Mouse (Mus musculus): ENCODE measurements at regions not wholly inside any gene's neighbourhood (a gene's known extent, or its start where the extent isn't known, plus 50 kb on each side); places are given as distances from the start of the nearest gene placed in this dataset.

GRCm38 (mm10) chr16:90666271-90666986, 60.8 kb downstream of the Mis18a start:
- Histone ChIP-seq H3K4me1 (ENCODE audit: control insufficient read depth, insufficient read depth, low read length) (no peaks in the 10 kb centered on the region), H3K9me3 (replicated peaks; ENCODE audit: control insufficient read depth, low read length) (no peaks in the 10 kb centered on the region), H3K9ac (ENCODE audit: low read length) (no peak overlapping the region), H3K27me3 (ENCODE audit: control insufficient read depth, insufficient read depth, low read length) (no peaks in the 10 kb centered on the region), H3K4me3 (replicated peaks; ENCODE audit: low read length) (no peak overlapping the region), H3K36me3 (ENCODE audit: control insufficient read depth, insufficient read depth, low read length) (no peaks in the 10 kb centered on the region), H3K4me2 (ENCODE audit: low read depth, low read length) (no peak overlapping the region), H3K27ac (ENCODE audit: low read length) (no peak overlapping the region)
- 91% methylated on average over 11 of the region's 11 CpGs for WGBS
- no peak for ATAC-seq (ENCODE audit: insufficient read depth, low FRiP score)

GRCm38 (mm10) chr16:90664086-90664485, 63.1 kb downstream of the Mis18a start:
- ATAC-seq (ENCODE audit: insufficient read depth, low FRiP score), result no peak
- no peaks in the 10 kb centered on the region for H3K9me3 ChIP-seq (replicated peaks; ENCODE audit: control insufficient read depth, low read length)
- no peaks in the 10 kb centered on the region for H3K4me1 ChIP-seq (ENCODE audit: control insufficient read depth, insufficient read depth, low read length)

DNA sequence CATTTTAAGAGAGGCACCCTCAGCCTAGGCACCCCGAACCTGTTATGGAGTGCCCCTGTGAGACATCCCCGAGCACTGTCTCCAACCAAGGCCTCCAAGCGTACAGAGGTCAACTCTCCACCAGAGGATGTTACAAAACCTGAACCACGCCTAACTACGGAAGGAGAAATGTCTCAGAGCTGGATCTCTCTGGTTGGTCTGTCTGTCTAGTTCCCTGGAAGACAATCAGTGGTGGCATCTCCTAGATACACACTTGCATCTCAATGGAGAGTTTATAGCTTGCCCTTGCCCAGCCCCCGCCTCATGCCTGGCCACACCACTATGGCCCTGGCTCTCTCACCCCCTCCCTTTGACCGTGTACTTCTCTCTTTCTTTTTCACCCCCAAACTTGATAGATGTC, 69.2 kb downstream of the Mis18a start:
- Histone ChIP-seq H3K27me3 (ENCODE audit: control insufficient read depth, insufficient read depth, low read length) (no peaks in the 10 kb centered on the region), H3K36me3 (ENCODE audit: control insufficient read depth, insufficient read depth, low read length) (no peaks in the 10 kb centered on the region), H3K27ac (ENCODE audit: low read length) (no peak overlapping the region), H3K9ac (ENCODE audit: low read length) (no peak overlapping the region), H3K9me3 (replicated peaks; ENCODE audit: control insufficient read depth, low read length) (no peaks in the 10 kb centered on the region), H3K4me2 (ENCODE audit: low read depth, low read length) (no peak overlapping the region), H3K4me1 (ENCODE audit: control insufficient read depth, insufficient read depth, low read length) (no peaks in the 10 kb centered on the region), H3K4me3 (replicated peaks; ENCODE audit: low read length) (no peak overlapping the region)
- ATAC-seq (ENCODE audit: insufficient read depth, low FRiP score), result no peak
- 89% methylated on average over 7 of the region's 7 CpGs for WGBS

More at GRCm38 (mm10) chr16:90664086-90664485, 63.1 kb downstream of the Mis18a start:
- Histone ChIP-seq H3K4me2 (ENCODE audit: low read depth, low read length) (no peak overlapping the region), H3K36me3 (ENCODE audit: control insufficient read depth, insufficient read depth, low read length) (no peaks in the 10 kb centered on the region), H3K27me3 (ENCODE audit: control insufficient read depth, insufficient read depth, low read length) (no peaks in the 10 kb centered on the region), H3K27ac (ENCODE audit: low read length) (no peak overlapping the region), H3K4me3 (replicated peaks; ENCODE audit: low read length) (no peak overlapping the region), H3K9ac (ENCODE audit: low read length) (no peak overlapping the region)
- 54% methylated on average over 9 of the region's 9 CpGs for WGBS

- ATAC-seq (ENCODE audit: insufficient read depth, low FRiP score), result no peak
- H3K9ac ChIP-seq (ENCODE audit: low read length), result no peak overlapping the region
- no peak overlapping the region for H3K4me3 ChIP-seq (replicated peaks; ENCODE audit: low read length)
- no peak overlapping the region for H3K27ac ChIP-seq (ENCODE audit: low read length)
- H3K27me3 ChIP-seq (ENCODE audit: control insufficient read depth, insufficient read depth, low read length), result no peaks in the 10 kb centered on the region
- H3K4me2 ChIP-seq (ENCODE audit: low read depth, low read length), result no peak overlapping the region
- H3K36me3 ChIP-seq (ENCODE audit: control insufficient read depth, insufficient read depth, low read length), result no peaks in the 10 kb centered on the region
- 62% methylated on average over 9 of the region's 9 CpGs for WGBS
- no peaks in the 10 kb centered on the region for H3K4me1 ChIP-seq (ENCODE audit: control insufficient read depth, insufficient read depth, low read length)
- no peaks in the 10 kb centered on the region for H3K9me3 ChIP-seq (replicated peaks; ENCODE audit: control insufficient read depth, low read length)
Observed at GRCm38 (mm10) chr16:90657027-90657426, 70.2 kb downstream of the Mis18a start.

GRCm38 (mm10) chr16:90656571-90657011, 70.6 kb downstream of the Mis18a start:
- Histone ChIP-seq H3K4me3 (replicated peaks; ENCODE audit: low read length) (no peak overlapping the region), H3K4me2 (ENCODE audit: low read depth, low read length) (no peak overlapping the region), H3K36me3 (ENCODE audit: control insufficient read depth, insufficient read depth, low read length) (no peaks in the 10 kb centered on the region), H3K4me1 (ENCODE audit: control insufficient read depth, insufficient read depth, low read length) (no peaks in the 10 kb centered on the region), H3K27ac (ENCODE audit: low read length) (no peak overlapping the region), H3K27me3 (ENCODE audit: control insufficient read depth, insufficient read depth, low read length) (no peaks in the 10 kb centered on the region), H3K9me3 (replicated peaks; ENCODE audit: control insufficient read depth, low read length) (no peaks in the 10 kb centered on the region), H3K9ac (ENCODE audit: low read length) (0 out of 2 replicates have a peak overlapping the region, but pooled peaks have one; percentile 3)
- 35% methylated on average over 16 of the region's 16 CpGs for WGBS
- ATAC-seq (ENCODE audit: insufficient read depth, low FRiP score), result no peak

- H3K27me3 ChIP-seq (ENCODE audit: control insufficient read depth, insufficient read depth, low read length), result no peaks in the 10 kb centered on the region
- H3K4me2 ChIP-seq (ENCODE audit: low read depth, low read length), result no peak overlapping the region
- H3K9me3 ChIP-seq (replicated peaks; ENCODE audit: control insufficient read depth, low read length), result no peaks in the 10 kb centered on the region
- WGBS, result 92% methylated on average over 5 of the region's 5 CpGs
- no peaks in the 10 kb centered on the region for H3K36me3 ChIP-seq (ENCODE audit: control insufficient read depth, insufficient read depth, low read length)
- no peaks in the 10 kb centered on the region for H3K4me1 ChIP-seq (ENCODE audit: control insufficient read depth, insufficient read depth, low read length)
- no peak overlapping the region for H3K9ac ChIP-seq (ENCODE audit: low read length)
- no peak overlapping the region for H3K27ac ChIP-seq (ENCODE audit: low read length)
- ATAC-seq (ENCODE audit: insufficient read depth, low FRiP score), result no peak
- no peak overlapping the region for H3K4me3 ChIP-seq (replicated peaks; ENCODE audit: low read length)
Observed at GRCm38 (mm10) chr16:90654853-90655252, 72.4 kb downstream of the Mis18a start.

DNA sequence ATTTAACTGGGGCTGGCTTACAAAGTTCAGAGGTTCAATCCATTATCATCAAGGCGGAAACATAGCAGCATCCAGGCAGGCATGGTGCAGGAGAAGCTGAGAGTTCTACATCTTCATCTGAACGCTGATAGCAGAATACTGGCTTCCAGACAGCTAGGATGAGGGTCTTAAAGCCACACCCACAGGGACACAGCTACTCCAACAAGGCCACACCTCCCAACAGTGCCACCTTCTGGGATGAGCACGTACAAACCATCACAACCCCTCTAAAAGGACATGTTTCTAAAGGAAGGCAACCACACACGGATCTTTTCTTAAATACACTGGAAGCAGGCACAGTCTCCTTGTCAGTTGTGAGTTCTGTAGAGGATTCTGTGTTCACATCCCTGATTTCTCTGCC, 74.4 kb downstream of the Mis18a start:
- H3K9me3 ChIP-seq (replicated peaks; ENCODE audit: control insufficient read depth, low read length), result no peaks in the 10 kb centered on the region
- ATAC-seq (ENCODE audit: insufficient read depth, low FRiP score), result no peak
- H3K27me3 ChIP-seq (ENCODE audit: control insufficient read depth, insufficient read depth, low read length), result no peaks in the 10 kb centered on the region
- no peaks in the 10 kb centered on the region for H3K4me1 ChIP-seq (ENCODE audit: control insufficient read depth, insufficient read depth, low read length)
- no peak overlapping the region for H3K4me2 ChIP-seq (ENCODE audit: low read depth, low read length)
- H3K4me3 ChIP-seq (replicated peaks; ENCODE audit: low read length), result no peak overlapping the region
- WGBS, result 54% methylated on average over 4 of the region's 4 CpGs
- no peak overlapping the region for H3K27ac ChIP-seq (ENCODE audit: low read length)
- no peaks in the 10 kb centered on the region for H3K36me3 ChIP-seq (ENCODE audit: control insufficient read depth, insufficient read depth, low read length)
- no peak overlapping the region for H3K9ac ChIP-seq (ENCODE audit: low read length)

DNA sequence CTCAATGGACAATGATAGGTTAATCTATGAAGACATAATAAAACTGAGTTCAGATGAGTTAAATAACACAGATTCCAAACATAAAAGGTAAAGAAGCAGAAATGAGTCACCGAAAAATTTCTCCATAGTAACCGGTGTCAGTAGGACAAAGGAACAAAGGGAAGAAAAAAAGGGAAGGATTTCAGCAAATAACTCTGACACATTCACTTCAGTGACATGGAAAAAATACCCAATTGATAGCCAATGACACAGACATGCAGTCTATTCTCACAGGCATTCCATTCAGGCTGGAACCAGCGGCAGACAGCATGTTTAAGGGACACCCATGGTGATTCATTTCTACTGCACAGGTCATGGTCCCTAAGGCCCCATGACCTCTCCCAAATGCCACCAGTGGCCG, 79.0 kb downstream of the Mis18a start:
- H3K9ac ChIP-seq (ENCODE audit: low read length), result no peak overlapping the region
- no peak overlapping the region for H3K27ac ChIP-seq (ENCODE audit: low read length)
- H3K9me3 ChIP-seq (replicated peaks; ENCODE audit: control insufficient read depth, low read length), result no peaks in the 10 kb centered on the region
- no peaks in the 10 kb centered on the region for H3K27me3 ChIP-seq (ENCODE audit: control insufficient read depth, insufficient read depth, low read length)
- WGBS, result 74% methylated on average over 4 of the region's 4 CpGs
- no peak overlapping the region for H3K4me2 ChIP-seq (ENCODE audit: low read depth, low read length)
- no peak for ATAC-seq (ENCODE audit: insufficient read depth, low FRiP score)
- H3K4me1 ChIP-seq (ENCODE audit: control insufficient read depth, insufficient read depth, low read length), result no peaks in the 10 kb centered on the region
- no peaks in the 10 kb centered on the region for H3K36me3 ChIP-seq (ENCODE audit: control insufficient read depth, insufficient read depth, low read length)
- no peak overlapping the region for H3K4me3 ChIP-seq (replicated peaks; ENCODE audit: low read length)

GRCm38 (mm10) chr16:90642671-90643070, 84.5 kb downstream of the Mis18a start:
- no peak for ATAC-seq (ENCODE audit: insufficient read depth, low FRiP score)
- H3K27me3 ChIP-seq (ENCODE audit: control insufficient read depth, insufficient read depth, low read length), result no peaks in the 10 kb centered on the region
- no peak overlapping the region for H3K9ac ChIP-seq (ENCODE audit: low read length)
- no peaks in the 10 kb centered on the region for H3K9me3 ChIP-seq (replicated peaks; ENCODE audit: control insufficient read depth, low read length)
- no peak overlapping the region for H3K4me3 ChIP-seq (replicated peaks; ENCODE audit: low read length)
- no peaks in the 10 kb centered on the region for H3K36me3 ChIP-seq (ENCODE audit: control insufficient read depth, insufficient read depth, low read length)
- 84% methylated on average over 6 of the region's 6 CpGs for WGBS
- H3K4me2 ChIP-seq (ENCODE audit: low read depth, low read length), result no peak overlapping the region
- H3K4me1 ChIP-seq (ENCODE audit: control insufficient read depth, insufficient read depth, low read length), result no peaks in the 10 kb centered on the region
- H3K27ac ChIP-seq (ENCODE audit: low read length), result no peak overlapping the region

All from stomach, embryonic 16.5 days (tissue).